Mouse (Mus musculus) retina, postnatal 7 days (tissue): ENCODE measurements around the gene Papola.

Experiments used
- DNase-seq: peaks from one replicate; pipeline ENCODE4 v3.0.0-alpha.2; 2012; ENCODE audit warnings: low read depth, low spot score

Papola gene

DNA sequence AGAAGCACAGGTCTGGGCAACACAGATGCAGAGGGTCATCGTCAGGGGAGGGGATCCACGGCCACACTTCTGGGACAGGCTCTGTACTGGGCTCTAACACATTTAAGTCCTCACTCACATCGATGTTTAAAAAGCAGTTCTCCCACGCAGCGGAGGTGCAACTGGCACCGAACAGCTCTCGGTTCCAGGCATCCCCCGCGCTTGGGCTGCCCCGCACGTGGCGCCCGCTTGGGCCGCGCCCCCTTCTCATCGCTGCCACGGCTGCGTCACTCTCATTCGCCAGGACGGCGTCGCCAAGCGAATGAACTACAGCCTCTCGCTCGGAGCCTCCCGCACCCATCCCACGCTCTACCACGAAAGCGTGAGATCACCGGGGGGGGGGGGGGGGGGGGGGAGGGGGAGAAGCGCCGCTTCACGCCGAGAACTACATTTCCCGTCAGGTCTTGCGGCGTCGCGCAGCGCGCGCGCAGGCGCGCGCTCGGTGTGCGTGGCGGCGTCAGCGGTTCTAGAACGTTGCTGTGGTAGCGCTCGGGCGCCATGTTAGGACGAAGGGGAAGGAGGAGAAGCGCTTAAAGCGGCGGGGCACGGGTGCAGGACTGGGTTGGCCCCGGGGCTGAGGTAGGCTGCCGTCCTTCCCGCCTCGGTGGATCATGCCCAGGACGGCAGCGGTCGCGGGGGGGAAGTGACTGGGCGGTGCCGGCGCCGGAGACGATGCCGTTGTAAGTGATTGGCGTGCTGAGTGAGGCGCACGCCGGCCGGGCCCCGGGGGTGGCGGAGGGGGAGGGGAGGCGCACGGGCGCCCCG lies at the start of gene Papola:
TSS of gene Papola (plus strand) at position 499 of the 804 bp plus-strand sequence.
- DNase-seq = peak; percentile 88

DNA sequence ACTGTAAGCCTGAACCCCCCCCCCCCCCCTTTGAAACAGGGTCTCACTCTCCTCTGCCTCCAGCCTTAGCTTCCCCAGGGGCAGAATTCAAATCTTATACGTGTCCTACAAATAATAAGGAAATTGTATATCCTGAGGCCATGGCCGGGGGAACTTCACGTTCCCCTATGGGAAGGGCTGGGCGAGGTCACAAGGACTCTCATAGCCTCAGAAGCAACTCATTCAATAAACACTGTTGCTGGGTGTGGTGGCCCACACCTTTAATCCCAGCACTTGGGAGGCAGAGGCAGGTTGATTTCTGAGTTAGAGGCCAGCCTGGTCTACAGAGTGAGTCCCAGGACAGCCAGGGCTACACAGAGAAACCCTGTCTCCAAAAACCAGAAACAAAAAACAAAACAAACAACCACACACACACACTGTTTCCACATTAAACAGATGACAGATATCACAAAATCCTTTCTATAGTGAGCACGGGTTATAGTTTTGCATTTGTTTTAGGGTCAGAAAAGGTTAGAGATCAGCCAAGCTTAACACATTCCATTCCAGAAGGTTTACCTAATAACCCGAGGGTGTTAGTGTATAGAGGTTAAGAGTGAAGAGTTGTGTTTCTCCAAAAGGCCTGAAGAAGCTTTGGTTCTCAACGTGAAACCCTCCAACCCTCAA lies 49.1 kb upstream of the Papola start:
- no peak for DNase-seq

GRCm38 (mm10) chr12:105735889-105736251 lies 48.6 kb upstream of the Papola start:
- DNase-seq = no peak

DNA sequence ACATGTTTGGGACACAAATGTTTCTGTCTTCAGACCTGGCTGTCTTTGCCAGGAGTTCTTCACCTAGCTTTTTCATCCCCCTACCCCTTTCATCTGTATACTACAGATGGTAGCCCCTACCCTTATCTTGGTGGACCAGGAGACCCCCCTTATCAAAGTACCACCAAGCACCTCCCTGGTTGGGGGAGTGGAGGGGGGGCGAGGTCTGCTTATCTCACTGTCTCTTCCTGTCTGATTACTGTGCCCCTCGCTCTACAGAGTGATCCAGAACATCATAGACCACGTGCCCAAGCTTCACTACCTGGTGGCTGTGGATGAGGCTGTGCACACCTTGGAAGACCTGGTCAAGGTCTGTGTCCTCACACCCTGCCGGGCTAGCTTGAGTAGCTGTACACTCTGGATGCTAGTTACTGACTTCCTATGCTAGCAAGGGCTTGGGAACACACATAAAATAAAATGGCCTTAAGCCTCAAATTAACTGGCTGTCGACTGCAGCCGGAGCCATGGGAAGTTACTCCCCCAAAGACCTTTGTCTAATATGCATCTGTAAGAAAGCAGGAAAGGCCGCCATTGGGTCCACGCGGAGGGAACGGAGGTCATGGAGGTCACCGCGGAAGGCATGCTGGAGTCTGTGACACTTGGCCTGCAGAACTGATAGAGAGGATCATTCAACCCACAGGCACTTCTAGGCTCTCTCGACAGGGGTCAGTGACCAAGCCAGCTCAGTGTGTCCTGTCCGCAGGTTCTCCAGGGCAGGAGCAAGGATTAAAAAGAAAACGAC lies 46.0 kb upstream of the Papola start:
- no peak for DNase-seq

GRCm38 (mm10) chr12:105739656-105740055 lies 44.8 kb upstream of the Papola start:
- DNase-seq = no peak

- DNase-seq = no peak
These were observed 36.4 kb upstream of the Papola start for GRCm38 (mm10) chr12:105748114-105748513.

DNA sequence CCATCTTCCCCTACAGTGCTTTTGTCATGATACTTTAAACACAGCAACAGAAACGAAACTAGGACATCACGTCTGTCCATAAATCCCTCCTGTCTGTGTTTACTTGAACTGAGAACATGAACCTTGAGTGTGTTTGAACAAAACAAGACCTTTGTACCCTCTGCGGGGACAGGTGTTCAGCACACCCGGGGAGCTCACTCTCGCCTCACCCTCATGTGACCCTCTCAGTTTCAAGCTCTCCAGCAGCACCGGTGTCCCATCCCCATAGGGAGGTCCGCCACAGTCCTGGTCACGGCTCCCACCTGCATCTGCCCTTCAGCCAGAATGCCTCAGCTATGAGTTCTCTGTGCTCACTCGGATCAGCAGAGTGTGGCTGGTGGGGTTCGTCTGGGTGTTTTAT lies 30.7 kb upstream of the Papola start:
- DNase-seq = no peak

- DNase-seq = no peak
These were observed 26.5 kb upstream of the Papola start for GRCm38 (mm10) chr12:105757816-105758497.

GRCm38 (mm10) chr12:105758911-105759310 lies 25.6 kb upstream of the Papola start:
- no peak for DNase-seq

GRCm38 (mm10) chr12:105759849-105760478 lies 24.5 kb upstream of the Papola start:
- DNase-seq = no peak

DNA sequence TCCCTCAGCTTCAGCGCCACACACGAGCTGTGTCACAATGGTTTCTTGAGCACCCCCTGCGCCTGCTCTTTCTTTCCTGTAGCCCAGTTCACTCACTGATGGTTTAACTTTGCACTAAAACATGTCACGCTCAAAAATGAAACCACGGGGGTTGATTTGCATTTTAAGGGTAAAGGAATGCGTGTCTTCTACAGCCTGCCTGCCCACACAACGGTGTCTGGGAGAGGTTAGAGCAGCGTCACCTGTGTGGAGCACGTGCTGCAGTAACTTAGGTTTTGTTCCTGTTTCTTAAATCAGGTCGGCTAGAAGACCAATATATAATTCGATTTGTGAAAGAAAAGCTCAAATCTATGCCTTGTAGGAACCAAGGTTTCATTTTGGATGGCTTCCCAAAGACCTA lies 23.3 kb upstream of the Papola start:
- no peak for DNase-seq

DNA sequence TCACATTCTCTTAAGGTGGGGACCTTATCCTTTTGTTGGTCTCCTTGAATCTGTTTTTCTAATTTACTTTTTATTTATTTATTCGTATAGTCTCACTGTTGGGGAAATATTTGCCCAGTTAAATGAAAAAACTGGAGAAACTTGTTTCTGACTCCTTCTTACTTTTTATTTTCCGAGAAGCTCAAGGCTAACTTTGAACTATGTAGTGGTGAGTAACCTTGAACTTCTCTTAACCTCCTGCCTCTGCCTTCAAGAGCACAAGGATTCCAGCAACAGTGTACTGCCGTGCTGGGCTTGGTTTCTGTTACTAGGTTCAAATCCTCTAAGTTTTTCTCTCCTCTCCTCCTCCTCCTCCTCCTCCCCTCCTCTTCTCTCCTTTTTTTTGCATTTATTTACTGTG lies 22.9 kb upstream of the Papola start:
- no peak for DNase-seq

DNA sequence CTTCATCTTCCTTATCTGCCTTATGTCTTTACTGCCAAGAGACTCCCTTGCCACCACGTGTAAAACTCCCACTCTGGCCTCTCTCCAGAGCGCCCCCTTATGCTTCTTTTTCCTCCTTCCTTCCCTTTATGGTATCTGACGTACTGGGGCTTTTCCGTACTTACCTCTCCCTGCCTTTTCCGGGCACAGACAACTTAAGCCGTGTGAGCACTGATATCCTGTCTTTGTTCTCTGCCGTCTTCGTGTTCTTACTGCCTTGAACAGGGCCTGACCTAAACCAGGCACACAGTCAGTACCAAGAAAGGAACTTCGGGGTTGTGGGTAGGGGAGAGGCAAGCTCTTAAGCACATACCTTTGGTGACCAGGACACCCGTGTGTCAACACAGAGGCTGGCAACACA lies 14.8 kb upstream of the Papola start:
- DNase-seq = no peak

DNA sequence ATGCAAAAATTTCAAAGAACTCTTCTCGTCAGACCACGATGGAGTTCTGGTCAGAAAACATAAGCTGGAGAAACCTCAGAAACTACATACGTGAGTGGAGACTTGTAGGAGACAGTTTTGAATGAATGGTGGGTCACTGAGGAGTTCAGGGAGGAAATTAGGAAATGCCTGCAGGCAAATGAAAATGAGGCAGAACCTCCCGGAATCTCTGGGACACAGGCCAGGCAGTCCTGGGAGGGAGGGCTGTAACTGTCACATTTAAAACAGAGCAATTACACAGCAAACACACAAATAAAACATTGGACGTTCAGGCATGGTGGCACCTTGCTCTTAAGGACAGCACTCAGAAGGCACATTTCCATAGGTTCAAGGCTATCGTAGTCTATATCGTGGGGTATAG lies 9.6 kb upstream of the Papola start:
- no peak for DNase-seq

- no peak for DNase-seq
These were observed 6.8 kb upstream of the Papola start for GRCm38 (mm10) chr12:105777651-105778050.

- DNase-seq = peak; percentile 53
These were observed 693 bp downstream of the Papola start for GRCm38 (mm10) chr12:105785000-105785774.

DNA sequence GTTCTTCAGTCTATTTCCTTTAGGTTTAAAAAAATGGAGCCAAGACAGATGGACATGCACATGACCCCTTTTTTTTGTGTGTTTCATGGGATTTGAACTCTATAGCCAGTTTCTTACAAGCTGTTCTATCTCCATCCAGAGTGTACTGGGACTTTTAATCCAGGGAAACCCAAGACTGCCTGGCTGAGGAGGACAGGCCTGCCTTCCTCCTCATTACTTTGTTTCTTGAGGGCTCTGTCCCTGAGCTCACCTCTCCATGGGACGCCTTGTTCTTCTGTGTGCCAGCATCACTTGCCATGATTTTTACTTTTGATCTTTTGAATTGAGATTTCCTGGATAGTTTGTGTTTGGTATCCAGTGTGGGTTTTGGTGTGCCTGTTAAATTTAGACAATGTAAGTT lies 1.6 kb downstream of the Papola start:
- DNase-seq = no peak

DNA sequence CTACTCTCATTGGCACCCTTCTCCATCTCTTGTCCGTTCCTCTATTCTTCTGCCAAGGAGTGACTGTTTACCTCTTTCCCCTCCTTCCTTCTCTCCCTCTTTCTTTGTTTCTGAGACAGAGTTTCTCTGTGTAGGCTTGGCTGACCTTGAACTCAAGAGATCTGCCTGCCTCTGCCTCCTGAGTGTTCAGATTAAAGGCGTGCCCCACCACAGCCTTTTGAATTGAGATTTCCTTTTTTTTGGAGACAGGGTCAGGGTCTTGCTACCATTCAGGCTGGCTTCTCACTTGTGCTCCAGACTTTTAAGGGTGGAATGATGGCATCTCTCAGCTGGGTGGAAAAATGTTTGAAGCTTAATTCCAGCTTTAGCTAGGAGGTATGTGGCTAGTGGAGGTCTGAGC lies 3.1 kb downstream of the Papola start:
- no peak for DNase-seq

- no peak for DNase-seq
These were observed 5.4 kb downstream of the Papola start for GRCm38 (mm10) chr12:105789885-105790284.

GRCm38 (mm10) chr12:105794896-105795295 lies 10.4 kb downstream of the Papola start:
- DNase-seq = no peak

DNA sequence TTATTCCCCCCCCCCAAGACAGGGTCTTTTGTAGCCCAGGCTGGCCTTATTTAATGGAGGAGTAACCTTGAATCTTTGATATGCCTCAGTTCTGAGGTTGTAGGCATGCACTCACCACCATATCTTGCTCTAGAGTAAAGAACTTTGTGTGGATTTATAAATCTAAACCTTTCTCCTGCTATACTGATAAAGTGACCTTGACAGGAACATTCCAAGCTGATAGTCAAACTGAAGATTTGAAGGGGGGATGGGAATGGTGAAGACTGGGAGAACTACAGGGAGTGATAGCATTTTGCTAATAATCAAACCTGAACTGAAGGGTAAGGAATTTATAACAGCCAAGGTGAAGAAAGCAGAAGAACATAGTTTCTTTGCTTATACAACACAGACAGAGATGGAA lies 13.5 kb downstream of the Papola start:
- no peak for DNase-seq
